Mouse (Mus musculus) neutrophil, adult 65 days (primary cell): Measurements from ENCODE around the gene Zfp664. TPM values are rescaled to one million over a fixed set of nuclear protein-coding genes. Genes with fewer than 3 reads are reported as not detected.

Experiments
- total RNA-seq: library from RNA; stranded (reverse); gene quantifications from 2 replicates; pipeline ENCODE4 v1.2.4, GENCODE M21; 2023

The Zfp664 gene
- total RNA-seq = 4.9 and 5.9 TPM in 2 replicates

GRCm38 (mm10) chr5:124862013-124862866, at the start of gene Zfp664, which contains the start of gene Ccdc92:
Zfp664 (plus strand) TSS chr5:124862691.
Ccdc92 (minus strand) TSS chr5:124862424.

Other genes with a start within 250 kb of the Zfp664 start
- gene Atp6v0a2, start 234.1 kb upstream of the Zfp664 start, total RNA-seq = 26.6 and 35.9 TPM in 2 replicates
- not detected in 2 replicates for gene Dnah10, start 137.6 kb upstream of the Zfp664 start, total RNA-seq
- gene Ccdc92, start 267 bp upstream of the Zfp664 start, total RNA-seq = not detected in 2 replicates
- gene Rflna, start 140.5 kb downstream of the Zfp664 start, total RNA-seq = not detected in 2 replicates